Mouse (Mus musculus) liver, embryonic 14.5 days (tissue): ENCODE measurements at regions not wholly inside any gene's neighbourhood (a gene's known extent, or its start where the extent isn't known, plus 50 kb on each side); places are given as distances from the start of the nearest gene placed in this dataset.

Experiments
- ATAC-seq: fragments of 200-750 bp; cut with Nextera tagmentation; 2 replicates; pipeline ENCODE4 v1.8.0; 2017; ENCODE audit warnings: moderate number of reproducible peaks, mild to moderate bottlenecking, moderate library complexity; ENCODE audit not compliant: insufficient read depth
- DNase-seq, 3 experiments: peaks; one replicate each; pipeline ENCODE4 v3.0.0-alpha.2; 2012 to 2013; ENCODE audit warnings: low read depth in 3 of 3, low spot score in 3 of 3
- H3K27ac ChIP-seq: fragments of 300-500 bp; sonication (generic); 2 replicates; pipeline ENCODE4 v1.5.1; 2014; ENCODE audit warnings: moderate library complexity, mild to moderate bottlenecking, control low read depth, inconsistent platforms
- H3K27me3 ChIP-seq: fragments of 300-500 bp; sonication (generic); 2 replicates; pipeline ENCODE4 v1.6.1; 2014; ENCODE audit warnings: mild to moderate bottlenecking, low read length, moderate library complexity; ENCODE audit not compliant: control insufficient read depth, insufficient read depth
- H3K36me3 ChIP-seq: fragments of 300-500 bp; sonication (generic); replicated peaks from 2 replicates; pipeline ENCODE4 v1.6.1; 2014; ENCODE audit warnings: low read depth; ENCODE audit not compliant: control insufficient read depth, insufficient read depth
- H3K4me1 ChIP-seq, 2 experiments: fragments of 200-500 bp in 1 of 2; fragments of 300-500 bp in 1 of 2; sonication (generic) in 1 of 2; replicated peaks; 2 replicates each; pipeline ENCODE4 v1.6.1; 2012 to 2014; ENCODE audit warnings: antibody characterized with exemption in 1 of 2, inconsistent platforms in 1 of 2, low read length in 1 of 2; ENCODE audit not compliant: control insufficient read depth in 2 of 2, insufficient read depth in 2 of 2
- H3K4me2 ChIP-seq: fragments of 300-500 bp; sonication (generic); 2 replicates; pipeline ENCODE4 v1.6.1; 2014; ENCODE audit warnings: low read depth, mild to moderate bottlenecking, control low read depth, moderate library complexity
- H3K4me3 ChIP-seq, 2 experiments: fragments of 200-500 bp in 1 of 2; fragments of 300-500 bp in 1 of 2; sonication (generic) in 1 of 2; 2 replicates each; pipeline ENCODE4 v1.5.1; 2012 to 2014; ENCODE audit warnings: low read depth in 2 of 2, low read length in 2 of 2, mild to moderate bottlenecking in 2 of 2, control low read depth in 1 of 2, inconsistent platforms in 1 of 2, moderate library complexity in 1 of 2; ENCODE audit not compliant: insufficient read depth in 1 of 2
- H3K9ac ChIP-seq: fragments of 300-500 bp; sonication (generic); replicated peaks from 2 replicates; pipeline ENCODE4 v1.6.1; 2014; ENCODE audit warnings: mild to moderate bottlenecking, control low read depth, moderate library complexity
- H3K9me3 ChIP-seq: fragments of 300-500 bp; sonication (generic); 2 replicates; pipeline ENCODE4 v1.6.1; 2016; ENCODE audit warnings: low read length, mixed read lengths; ENCODE audit not compliant: control insufficient read depth
- CTCF ChIP-seq: IDR thresholded peaks from 2 replicates; pipeline ENCODE4 v1.5.1; 2016; ENCODE audit warnings: antibody characterized with exemption, low read depth, control low read depth
- EP300 ChIP-seq: IDR thresholded peaks from 2 replicates; pipeline ENCODE4 v1.6.1; 2016; ENCODE audit warnings: antibody characterized with exemption, low read depth
- WGBS: fragments of 180-500 bp; shearing (Covaris S2); extraction: QIAGEN DNeasy Blood & Tissue Kit; methylation state at CpG from one replicate; pipeline ENCODE4 v1.1.7; 2014; ENCODE audit not compliant: insufficient replicate concordance; 5-methylcytosine and 5-hydroxymethylcytosine counted together

DNA sequence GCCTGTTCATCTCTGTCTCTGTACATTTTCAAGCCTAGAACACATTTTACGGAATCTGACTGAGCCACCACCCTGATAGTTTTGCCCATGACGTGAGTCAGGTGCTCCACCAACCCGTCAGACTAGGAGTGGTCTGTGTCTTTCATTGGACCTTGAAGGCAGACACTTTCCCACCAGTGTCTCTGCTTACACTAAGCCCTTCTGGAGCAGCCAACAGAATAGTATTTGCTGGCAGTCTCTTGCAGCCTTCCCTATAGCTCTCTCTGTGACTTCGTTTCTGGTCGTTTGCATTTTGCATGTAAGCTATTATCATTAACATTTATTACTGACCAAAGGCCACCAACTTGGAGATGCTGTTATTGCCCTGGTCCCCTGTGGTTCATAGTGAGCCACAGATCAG lies 196.3 kb downstream of the Cd47 start:
- no peak overlapping the region for H3K27ac ChIP-seq
- H3K27me3 ChIP-seq: no peaks in the 10 kb centered on the region
- no peaks in the 10 kb centered on the region for H3K9me3 ChIP-seq
- no peaks in the 10 kb centered on the region for H3K36me3 ChIP-seq
- ATAC-seq (no peak), DNase-seq (no peak)
- no peak overlapping the region for H3K9ac ChIP-seq
- no peak for TF ChIP-seq EP300
- TF ChIP-seq CTCF: no peak
- H3K4me3 ChIP-seq: no peak overlapping the region
- no peaks in the 10 kb centered on the region for H3K4me1 ChIP-seq
- 63% methylated on average over 5 of the region's 5 CpGs for WGBS
- H3K4me2 ChIP-seq: no peak overlapping the region

- TF ChIP-seq CTCF (no peak), EP300 (no peak)
- no peaks in the 10 kb centered on the region for H3K9me3 ChIP-seq
- ATAC-seq (no peak), DNase-seq (no peak)
- no peaks in the 10 kb centered on the region for H3K36me3 ChIP-seq
- no peak overlapping the region for H3K27ac ChIP-seq
- no peaks in the 10 kb centered on the region for H3K4me1 ChIP-seq
- H3K4me2 ChIP-seq: no peak overlapping the region
- no peak overlapping the region for H3K4me3 ChIP-seq
- H3K27me3 ChIP-seq: no peaks in the 10 kb centered on the region
- H3K9ac ChIP-seq: no peak overlapping the region
- WGBS: 79% methylated on average over 7 of the region's 7 CpGs
Observed at GRCm38 (mm10) chr16:49997040-49997439, 196.7 kb downstream of the Cd47 start.

- TF ChIP-seq EP300 (no peak), CTCF (no peak)
- ATAC-seq: no peak
- no peak overlapping the region for H3K27ac ChIP-seq
- no peak overlapping the region for H3K4me3 ChIP-seq
- no peak overlapping the region for H3K9ac ChIP-seq
- H3K36me3 ChIP-seq: no peaks in the 10 kb centered on the region
- no peaks in the 10 kb centered on the region for H3K9me3 ChIP-seq
- WGBS: 37% methylated on average over 4 of the region's 4 CpGs
- no peaks in the 10 kb centered on the region for H3K4me1 ChIP-seq
- no peak for DNase-seq
- no peaks in the 10 kb centered on the region for H3K27me3 ChIP-seq
- no peak overlapping the region for H3K4me2 ChIP-seq
Observed at GRCm38 (mm10) chr16:50000805-50001204, 200.5 kb downstream of the Cd47 start.

DNA sequence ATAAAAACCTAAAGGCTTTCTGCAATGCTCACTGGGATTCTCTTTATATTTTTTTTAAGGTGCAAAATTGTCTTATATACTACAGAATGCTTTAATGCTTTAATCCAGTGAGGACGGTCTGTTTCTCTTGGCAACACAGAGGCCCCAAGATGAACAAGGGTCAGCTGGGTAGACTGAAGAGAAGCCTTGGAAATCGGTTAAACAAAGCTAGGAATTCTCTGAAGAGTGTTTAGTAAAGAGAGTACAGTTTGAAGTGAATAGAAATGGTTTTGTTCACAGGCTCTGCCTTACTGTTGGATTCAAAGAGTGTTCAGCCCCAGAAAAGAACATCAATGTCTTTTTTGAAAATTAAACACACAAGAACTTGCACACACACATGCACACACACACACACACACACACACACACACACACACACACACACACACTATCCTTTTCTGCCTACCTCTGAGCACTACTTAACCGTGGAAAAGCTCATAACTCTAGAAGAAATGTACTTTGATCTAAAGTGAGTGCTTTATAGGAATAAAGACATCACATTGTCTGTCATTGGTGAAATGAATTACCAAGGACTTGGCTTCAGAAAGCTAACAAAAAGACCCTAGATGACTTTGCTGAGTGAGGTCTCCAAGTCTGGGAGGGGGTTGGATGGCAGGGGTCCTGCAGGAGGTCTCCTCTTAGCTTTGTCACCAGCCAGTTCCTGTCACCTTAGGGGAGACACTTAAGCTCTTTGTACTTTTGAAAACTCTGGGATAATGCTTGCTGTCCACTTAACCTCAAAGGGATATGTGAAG lies 201.5 kb downstream of the Cd47 start:
- ATAC-seq (no peak), DNase-seq (no peak)
- no peaks in the 10 kb centered on the region for H3K36me3 ChIP-seq
- H3K4me3 ChIP-seq: no peak overlapping the region
- no peak for TF ChIP-seq EP300
- no peak for TF ChIP-seq CTCF
- 48% methylated on average over 3 of the region's 3 CpGs for WGBS
- H3K27me3 ChIP-seq: no peaks in the 10 kb centered on the region
- no peaks in the 10 kb centered on the region for H3K4me1 ChIP-seq
- H3K4me2 ChIP-seq: no peak overlapping the region
- no peak overlapping the region for H3K9ac ChIP-seq
- H3K27ac ChIP-seq: no peak overlapping the region
- no peaks in the 10 kb centered on the region for H3K9me3 ChIP-seq

DNA sequence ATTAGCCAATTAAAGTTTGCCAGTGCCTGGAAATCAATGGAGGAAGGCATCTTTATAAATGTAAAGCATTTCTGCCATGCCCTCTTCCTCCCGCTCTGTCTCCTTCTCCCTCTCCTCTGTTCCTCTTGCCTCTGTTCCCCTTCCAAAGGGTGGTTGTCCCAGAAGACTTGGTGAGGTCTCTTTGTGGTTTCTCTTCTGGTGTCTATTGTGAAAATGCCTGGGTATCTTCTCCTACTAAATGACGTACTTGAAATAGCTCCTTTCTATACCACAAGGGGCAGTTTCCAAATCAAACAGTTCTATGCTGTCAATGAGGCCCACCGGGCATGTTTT lies 202.1 kb downstream of the Cd47 start:
- no peak overlapping the region for H3K27ac ChIP-seq
- no peaks in the 10 kb centered on the region for H3K4me1 ChIP-seq
- TF ChIP-seq EP300 (no peak), CTCF (no peak)
- ATAC-seq (no peak), DNase-seq (no peak)
- no peak overlapping the region for H3K4me3 ChIP-seq
- no peak overlapping the region for H3K4me2 ChIP-seq
- 61% methylated on average over 3 of the region's 3 CpGs for WGBS
- H3K36me3 ChIP-seq: no peaks in the 10 kb centered on the region
- H3K27me3 ChIP-seq: no peaks in the 10 kb centered on the region
- no peak overlapping the region for H3K9ac ChIP-seq
- H3K9me3 ChIP-seq: no peaks in the 10 kb centered on the region
